Mouse (Mus musculus): ENCODE results near the gene Gpt2. TPM values are rescaled to one million over a fixed set of nuclear protein-coding genes. Genes with fewer than 3 reads are reported as not detected.
A peak's percentile ranks its signal among the peaks of the same experiment; 100 is the strongest.

The Gpt2 gene
- polyA plus RNA-seq, 1 experiment from 2014 or later: 47.7 TPM

- Histone ChIP-seq H3K27ac (peak overlapping the region; percentile 62), H3K9me3 (no peaks in the 10 kb centered on the region), H3K9ac (no peak overlapping the region), H3K4me3 (no peak overlapping the region), H3K4me1 (replicated peaks) (peaks cover 3% of the 10 kb centered on the region), H3K4me2 (no peak overlapping the region), H3K36me3 (peaks cover 96% of the 10 kb centered on the region), H3K27me3 (no peaks in the 10 kb centered on the region)
- WGBS: 80% methylated on average over 4 of the region's 4 CpGs
- ATAC-seq (ENCODE audit: low FRiP score): no peak
Measured at GRCm38 (mm10) chr8:85513283-85513682, 20.9 kb downstream of the Gpt2 start.

DNA sequence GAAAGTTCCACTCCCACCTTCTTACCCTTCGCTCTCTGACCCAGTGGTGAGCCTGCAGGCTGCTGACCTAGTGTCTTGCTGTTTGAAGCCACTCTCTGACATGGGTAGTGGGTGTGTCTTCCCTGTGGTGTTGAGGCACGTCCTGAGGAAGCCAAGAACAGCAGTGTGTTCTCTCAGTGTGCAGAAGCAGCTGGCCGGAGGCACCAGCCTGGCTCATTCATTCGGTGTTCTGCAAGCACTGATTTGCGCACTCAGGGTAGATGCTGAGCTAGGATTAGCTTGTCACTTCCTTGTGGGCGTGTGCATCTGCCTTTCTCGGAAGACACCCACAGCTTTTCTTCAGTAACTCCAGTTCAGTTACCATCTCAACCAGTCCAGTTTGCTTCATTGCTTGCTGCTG is 23.0 kb downstream of the Gpt2 start:
- WGBS: 76% methylated on average over 7 of the region's 7 CpGs
- Histone ChIP-seq H3K27me3 (no peaks in the 10 kb centered on the region), H3K36me3 (peaks cover 93% of the 10 kb centered on the region), H3K4me3 (no peak overlapping the region), H3K4me2 (no peak overlapping the region), H3K4me1 (replicated peaks) (peaks cover 3% of the 10 kb centered on the region), H3K9ac (no peak overlapping the region), H3K27ac (no peak overlapping the region), H3K9me3 (no peaks in the 10 kb centered on the region)
- no peak for ATAC-seq (ENCODE audit: low FRiP score)

GRCm38 (mm10) chr8:85517336-85517735 is 25.0 kb downstream of the Gpt2 start:
- no peak for ATAC-seq (ENCODE audit: low FRiP score)
- H3K9me3 ChIP-seq: no peaks in the 10 kb centered on the region
- H3K27ac ChIP-seq: no peak overlapping the region
- peaks cover 94% of the 10 kb centered on the region for H3K36me3 ChIP-seq
- no peak overlapping the region for H3K4me2 ChIP-seq
- H3K9ac ChIP-seq: no peak overlapping the region
- H3K27me3 ChIP-seq: no peaks in the 10 kb centered on the region
- no peak overlapping the region for H3K4me3 ChIP-seq
- peaks cover 3% of the 10 kb centered on the region for H3K4me1 ChIP-seq (replicated peaks)
- 83% methylated on average over 4 of the region's 4 CpGs for WGBS

DNA sequence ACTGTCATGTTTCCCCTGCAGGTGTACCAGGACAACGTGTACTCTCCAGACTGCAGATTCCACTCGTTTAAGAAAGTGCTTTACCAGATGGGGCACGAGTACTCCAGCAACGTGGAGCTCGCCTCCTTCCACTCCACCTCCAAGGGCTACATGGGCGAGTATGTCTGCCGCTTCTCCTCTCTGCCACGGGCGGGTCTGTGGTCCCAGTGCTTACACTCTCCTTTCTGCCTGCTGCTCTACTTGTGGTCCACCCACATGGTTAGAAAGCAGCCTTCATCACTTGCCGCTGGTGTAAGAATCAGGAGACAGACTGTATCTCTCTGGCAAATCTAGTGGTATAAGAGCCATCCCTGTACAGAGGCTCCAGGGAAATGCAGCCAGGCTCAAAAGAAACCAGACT is 25.6 kb downstream of the Gpt2 start:
- 94% methylated on average over 10 of the region's 10 CpGs for WGBS
- Histone ChIP-seq H3K9ac (0 out of 2 replicates have a peak overlapping the region, but pooled peaks have one; percentile 8), H3K4me3 (no peak overlapping the region), H3K27me3 (no peaks in the 10 kb centered on the region), H3K27ac (no peak overlapping the region), H3K9me3 (no peaks in the 10 kb centered on the region), H3K36me3 (peaks cover 96% of the 10 kb centered on the region), H3K4me1 (replicated peaks) (no peaks in the 10 kb centered on the region; the same call in 1 of the 2 replicates), H3K4me2 (no peak overlapping the region)
- ATAC-seq (ENCODE audit: low FRiP score): no peak

- no peak overlapping the region for H3K4me3 ChIP-seq
- H3K4me1 ChIP-seq (replicated peaks): no peaks in the 10 kb centered on the region
- peaks cover 92% of the 10 kb centered on the region for H3K36me3 ChIP-seq
- H3K4me2 ChIP-seq: no peak overlapping the region
- whole genome bisulfite sequencing: 98% methylated on average over 4 of the region's 4 CpGs
- ATAC-seq (ENCODE audit: low FRiP score): no peak
- no peaks in the 10 kb centered on the region for H3K27me3 ChIP-seq
- H3K9ac ChIP-seq: no peak overlapping the region
- no peak overlapping the region for H3K27ac ChIP-seq
- H3K9me3 ChIP-seq: no peaks in the 10 kb centered on the region
Measured at GRCm38 (mm10) chr8:85520586-85520985, 28.2 kb downstream of the Gpt2 start.

- no peak overlapping the region for H3K4me3 ChIP-seq
- H3K27me3 ChIP-seq: no peaks in the 10 kb centered on the region
- no peak overlapping the region for H3K4me2 ChIP-seq
- no peak overlapping the region for H3K9ac ChIP-seq
- ATAC-seq (ENCODE audit: low FRiP score): no peak
- H3K27ac ChIP-seq: no peak overlapping the region
- no peaks in the 10 kb centered on the region for H3K9me3 ChIP-seq
- H3K4me1 ChIP-seq (replicated peaks): no peaks in the 10 kb centered on the region
- H3K36me3 ChIP-seq: peaks cover 87% of the 10 kb centered on the region
- 93% methylated on average over 8 of the region's 8 CpGs for WGBS
Measured at GRCm38 (mm10) chr8:85521332-85521731, 29.0 kb downstream of the Gpt2 start.

DNA sequence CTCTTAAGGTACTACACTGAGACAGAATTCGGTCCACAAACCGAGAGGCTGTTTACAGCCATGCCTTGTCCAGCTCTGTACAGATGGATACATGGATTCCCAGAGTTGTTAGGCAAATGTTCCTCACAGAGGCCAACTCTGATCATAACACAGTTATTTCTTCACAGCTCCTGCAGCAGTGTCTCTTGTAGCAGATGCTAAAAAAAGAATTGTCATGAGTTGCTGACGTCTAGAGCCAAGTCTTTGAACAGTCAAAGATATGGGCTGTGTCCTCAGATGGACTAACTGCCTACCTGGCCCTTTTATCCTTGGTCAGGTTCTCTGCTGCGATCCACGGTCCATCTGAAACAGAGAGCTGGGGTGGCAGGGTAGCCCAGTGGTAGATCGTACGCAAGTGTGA is 31.7 kb downstream of the Gpt2 start:
- Histone ChIP-seq H3K4me1 (replicated peaks) (no peaks in the 10 kb centered on the region), H3K4me2 (no peak overlapping the region), H3K36me3 (peaks cover 70% of the 10 kb centered on the region), H3K4me3 (no peak overlapping the region), H3K9ac (no peak overlapping the region), H3K27ac (no peak overlapping the region), H3K9me3 (no peaks in the 10 kb centered on the region), H3K27me3 (no peaks in the 10 kb centered on the region)
- ATAC-seq (ENCODE audit: low FRiP score): no peak
- WGBS: 95% methylated on average over 7 of the region's 7 CpGs

- no peaks in the 10 kb centered on the region for H3K9me3 ChIP-seq
- no peaks in the 10 kb centered on the region for H3K27me3 ChIP-seq
- 43% methylated on average over 6 of the region's 6 CpGs for WGBS
- H3K4me1 ChIP-seq (replicated peaks): no peaks in the 10 kb centered on the region
- H3K4me2 ChIP-seq: no peak overlapping the region
- no peak for ATAC-seq (ENCODE audit: low FRiP score)
- H3K4me3 ChIP-seq: no peak overlapping the region
- H3K36me3 ChIP-seq: peaks cover 60% of the 10 kb centered on the region
- H3K27ac ChIP-seq: no peak overlapping the region
- H3K9ac ChIP-seq: no peak overlapping the region
Measured at GRCm38 (mm10) chr8:85526105-85526504, 33.7 kb downstream of the Gpt2 start.

DNA sequence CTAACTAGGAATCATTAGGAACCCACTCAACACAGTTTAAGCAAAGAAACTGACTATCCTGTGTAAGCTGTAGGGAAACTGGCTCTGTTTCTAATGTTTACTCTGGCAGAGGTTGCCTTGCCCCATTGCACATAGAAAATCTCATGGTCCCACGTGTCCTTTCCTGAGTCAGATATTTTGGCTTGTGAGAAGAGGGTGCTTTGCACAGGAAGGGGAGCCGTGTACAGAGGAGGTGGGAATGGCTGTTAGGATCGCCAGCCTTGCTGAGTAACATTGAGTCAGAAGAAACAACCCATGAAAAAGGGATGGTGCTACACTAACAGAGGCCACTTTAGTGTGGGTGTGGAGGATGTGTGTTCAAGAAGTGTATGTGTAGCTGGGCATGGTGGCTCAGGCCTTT is 36.6 kb downstream of the Gpt2 start:
- Histone ChIP-seq H3K9me3 (no peaks in the 10 kb centered on the region), H3K36me3 (peaks cover 32% of the 10 kb centered on the region), H3K27me3 (no peaks in the 10 kb centered on the region), H3K4me2 (no peak overlapping the region), H3K9ac (no peak overlapping the region), H3K27ac (no peak overlapping the region), H3K4me3 (no peak overlapping the region), H3K4me1 (replicated peaks) (no peaks in the 10 kb centered on the region)
- no peak for ATAC-seq (ENCODE audit: low FRiP score)
- 79% methylated on average over 3 of the region's 3 CpGs for WGBS

DNA sequence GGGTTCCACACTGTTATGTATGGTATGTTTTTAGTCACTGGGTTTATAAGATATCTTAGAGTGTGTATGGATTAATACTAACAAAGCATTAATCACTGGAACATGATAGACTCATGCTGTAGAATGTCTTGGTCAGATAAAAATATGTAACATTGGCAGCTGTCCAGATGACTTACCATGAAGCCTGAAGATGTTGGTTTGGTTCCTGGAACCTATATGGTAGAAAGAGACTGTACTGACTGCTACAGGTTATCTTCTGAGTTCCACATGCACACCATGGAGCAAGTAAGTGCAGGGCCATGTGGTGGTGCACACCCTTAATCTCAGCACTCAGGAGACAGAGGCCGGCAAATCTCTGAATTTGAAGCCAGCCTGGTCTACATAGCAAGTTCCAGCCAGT is 38.3 kb downstream of the Gpt2 start:
- no peak for ATAC-seq (ENCODE audit: low FRiP score)
- WGBS: 92% methylated on average over 1 of the region's 1 CpGs
- no peaks in the 10 kb centered on the region for H3K9me3 ChIP-seq

GRCm38 (mm10) chr8:85531471-85531870 is 39.1 kb downstream of the Gpt2 start:
- no peaks in the 10 kb centered on the region for H3K4me1 ChIP-seq (replicated peaks)
- H3K36me3 ChIP-seq: peaks cover 38% of the 10 kb centered on the region
- H3K27me3 ChIP-seq: no peaks in the 10 kb centered on the region
- no peak for ATAC-seq (ENCODE audit: low FRiP score)
- H3K9me3 ChIP-seq: no peaks in the 10 kb centered on the region
- WGBS: 90% methylated on average over 3 of the region's 3 CpGs
- H3K4me3 ChIP-seq: no peak overlapping the region
- H3K9ac ChIP-seq: no peak overlapping the region
- no peak overlapping the region for H3K27ac ChIP-seq
- H3K4me2 ChIP-seq: no peak overlapping the region

More for the DNA sequence above, 38.3 kb downstream of the Gpt2 start:
- no peak overlapping the region for H3K27ac ChIP-seq
- no peak overlapping the region for H3K9ac ChIP-seq
- H3K27me3 ChIP-seq: no peaks in the 10 kb centered on the region
- H3K4me1 ChIP-seq (replicated peaks): no peaks in the 10 kb centered on the region
- H3K4me3 ChIP-seq: no peak overlapping the region
- H3K36me3 ChIP-seq: peaks cover 33% of the 10 kb centered on the region
- no peak overlapping the region for H3K4me2 ChIP-seq

DNA sequence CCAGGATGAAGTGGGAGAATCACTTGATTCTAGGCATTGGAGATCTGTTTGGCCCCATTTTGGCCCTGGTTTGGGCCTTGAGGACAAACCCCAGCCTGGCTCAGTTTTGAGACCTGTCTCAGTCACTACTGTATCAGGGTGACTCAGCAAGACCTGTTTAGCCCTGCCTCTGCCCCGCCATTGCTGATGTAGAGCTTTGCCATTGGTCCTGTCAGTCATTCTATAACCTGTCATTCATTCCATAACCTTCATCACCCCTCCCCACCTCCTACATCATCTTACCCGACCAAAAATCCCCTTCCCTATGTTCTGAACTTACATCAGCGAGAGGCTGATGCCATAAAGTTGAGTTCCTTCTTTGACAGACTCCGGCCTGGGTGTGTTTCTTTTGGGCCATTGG is 40.5 kb downstream of the Gpt2 start:
- ATAC-seq (ENCODE audit: low FRiP score): no peak
- Histone ChIP-seq H3K4me2 (no peak overlapping the region), H3K36me3 (peaks cover 39% of the 10 kb centered on the region), H3K9ac (no peak overlapping the region), H3K4me3 (no peak overlapping the region), H3K4me1 (replicated peaks) (no peaks in the 10 kb centered on the region), H3K27ac (no peak overlapping the region), H3K27me3 (no peaks in the 10 kb centered on the region), H3K9me3 (no peaks in the 10 kb centered on the region)
- 92% methylated on average over 4 of the region's 4 CpGs for WGBS

- H3K9ac ChIP-seq: no peak overlapping the region
- ATAC-seq (ENCODE audit: low FRiP score): no peak
- no peaks in the 10 kb centered on the region for H3K27me3 ChIP-seq
- no peak overlapping the region for H3K27ac ChIP-seq
- no peaks in the 10 kb centered on the region for H3K4me1 ChIP-seq (replicated peaks)
- no peaks in the 10 kb centered on the region for H3K9me3 ChIP-seq
- WGBS: 95% methylated on average over 2 of the region's 2 CpGs
- H3K36me3 ChIP-seq: peaks cover 44% of the 10 kb centered on the region
- H3K4me2 ChIP-seq: no peak overlapping the region
- no peak overlapping the region for H3K4me3 ChIP-seq
Measured at GRCm38 (mm10) chr8:85533434-85533833, 41.1 kb downstream of the Gpt2 start.

- no peak for ATAC-seq (ENCODE audit: low FRiP score)
- no peak overlapping the region for H3K27ac ChIP-seq
- peaks cover 51% of the 10 kb centered on the region for H3K36me3 ChIP-seq
- no peak overlapping the region for H3K4me3 ChIP-seq
- H3K9me3 ChIP-seq: no peaks in the 10 kb centered on the region
- H3K4me1 ChIP-seq (replicated peaks): no peaks in the 10 kb centered on the region
- no peak overlapping the region for H3K9ac ChIP-seq
- H3K27me3 ChIP-seq: no peaks in the 10 kb centered on the region
- H3K4me2 ChIP-seq: no peak overlapping the region
- 91% methylated on average over 1 of the region's 1 CpGs for WGBS
Measured at GRCm38 (mm10) chr8:85534163-85534562, 41.8 kb downstream of the Gpt2 start.

Data from hindbrain, embryonic 13.5 days (tissue).